Mouse (Mus musculus): ENCODE measurements at regions not wholly inside any gene's neighbourhood (a gene's known extent, or its start where the extent isn't known, plus 50 kb on each side); places are given as distances from the start of the nearest gene placed in this dataset.
A peak's percentile ranks its signal among the peaks of the same experiment; 100 is the strongest.

DNA sequence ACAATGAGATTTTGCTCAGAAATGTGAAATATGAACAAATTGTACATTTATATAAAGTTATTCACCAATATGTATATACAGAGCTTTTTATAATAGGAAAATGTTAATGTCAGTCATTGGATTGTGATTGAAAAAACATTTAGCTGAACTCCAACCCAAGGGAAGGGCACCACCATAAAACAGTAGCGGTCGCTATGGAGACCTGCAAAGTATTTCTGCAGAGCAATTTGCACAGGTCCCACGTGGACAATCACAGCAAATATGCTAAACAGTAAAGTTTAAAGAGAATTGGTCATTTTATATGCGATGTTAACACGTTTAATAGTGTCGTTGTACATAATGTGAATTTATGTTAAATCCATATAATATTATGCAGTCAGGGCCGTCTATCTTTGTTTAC, 117.8 kb upstream of the 1700066M21Rik start:
- intact Hi-C loops (cut with DNase I) = no loop called here
- DNase-seq (ENCODE audit: low spot score in 2 of 2) = no peak

DNA sequence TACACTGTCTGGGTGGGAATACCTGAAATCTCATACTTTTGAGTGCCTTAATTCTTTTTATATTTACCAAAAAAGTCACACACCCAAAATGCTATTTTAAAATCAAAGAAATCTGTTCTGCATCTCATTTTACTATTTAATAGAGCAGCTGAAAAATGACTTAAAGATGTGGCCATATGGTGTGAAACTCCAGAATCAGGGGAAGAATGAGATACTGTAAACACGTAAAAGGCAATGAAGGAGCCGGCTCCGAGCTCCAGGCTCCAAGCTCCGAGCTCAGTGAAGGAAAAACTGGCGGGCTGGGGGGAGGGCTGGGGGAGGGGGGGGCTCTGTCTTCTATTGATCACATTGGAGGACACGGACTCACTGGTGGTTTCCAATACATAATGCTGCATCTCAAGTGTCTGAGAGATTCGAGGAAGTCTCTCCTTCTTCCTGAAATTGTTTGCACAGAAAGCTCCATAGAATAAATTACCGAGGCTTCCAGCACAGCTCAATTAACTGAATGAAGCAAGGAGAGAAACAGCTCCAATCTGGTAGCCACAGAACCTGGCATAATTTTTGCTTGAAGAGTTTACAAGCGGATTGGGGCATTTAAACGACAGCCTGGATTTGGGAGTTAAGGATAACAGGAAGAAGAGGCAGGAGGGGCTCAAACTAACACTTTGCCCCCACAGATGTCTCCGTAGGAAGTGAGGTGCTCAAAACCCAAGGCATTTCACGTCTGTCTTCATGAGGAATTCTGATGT, 112.2 kb upstream of the 1700066M21Rik start:
- intact Hi-C loops (cut with DNase I) = loop anchor here (5.0 kb wide), 3 partner anchors 48 to 1378 kb away; partner anchors contain the start of gene Satb2
- DNase-seq (ENCODE audit: low spot score in 2 of 2) = peak in 1 of 2 experiments; percentile 21

DNA sequence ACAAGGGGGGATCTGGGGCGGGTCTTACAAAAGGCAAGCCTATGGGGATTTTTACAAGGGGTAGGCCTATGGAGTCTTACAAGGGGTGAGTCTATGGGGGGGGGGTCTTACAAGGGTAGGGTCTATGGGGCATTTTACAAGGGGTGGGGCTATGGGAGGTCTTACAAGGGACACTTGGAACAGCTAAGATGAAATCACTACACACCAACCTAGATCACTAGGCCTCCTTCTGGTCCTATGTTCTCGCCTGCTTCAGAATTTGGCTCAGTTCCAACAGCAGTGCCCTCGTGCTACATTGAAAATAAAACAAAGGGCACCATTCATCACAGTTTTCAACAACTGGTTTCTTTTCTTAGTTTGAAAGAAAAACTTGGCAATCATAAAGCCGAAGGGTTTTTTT, 110.7 kb upstream of the 1700066M21Rik start:
- intact Hi-C loops (cut with DNase I) = loop anchor here (5.0 kb wide), 3 partner anchors 49 to 1379 kb away; partner anchors contain the start of gene Satb2
- DNase-seq (ENCODE audit: low spot score in 2 of 2) = no peak

DNA sequence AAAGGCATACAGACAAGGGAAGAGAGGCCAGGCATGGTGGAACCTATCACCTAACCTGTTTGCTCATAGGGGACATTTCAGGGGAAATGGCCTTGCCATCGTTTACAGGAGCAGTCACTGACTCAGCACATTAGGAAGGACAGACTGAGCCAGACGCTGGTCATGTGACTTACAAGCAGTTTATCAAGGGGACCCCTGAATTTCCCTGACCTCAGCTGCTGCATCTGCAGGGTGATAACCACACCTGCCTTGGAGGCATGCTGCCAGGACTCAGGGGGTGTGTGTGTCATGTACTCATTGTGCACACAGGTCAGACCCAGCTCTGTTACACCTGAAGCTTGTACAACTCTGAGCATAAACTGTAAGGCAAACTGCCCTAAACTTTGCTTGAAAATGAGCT, 109.6 kb upstream of the 1700066M21Rik start:
- DNase-seq (ENCODE audit: low spot score in 2 of 2) = no peak

DNA sequence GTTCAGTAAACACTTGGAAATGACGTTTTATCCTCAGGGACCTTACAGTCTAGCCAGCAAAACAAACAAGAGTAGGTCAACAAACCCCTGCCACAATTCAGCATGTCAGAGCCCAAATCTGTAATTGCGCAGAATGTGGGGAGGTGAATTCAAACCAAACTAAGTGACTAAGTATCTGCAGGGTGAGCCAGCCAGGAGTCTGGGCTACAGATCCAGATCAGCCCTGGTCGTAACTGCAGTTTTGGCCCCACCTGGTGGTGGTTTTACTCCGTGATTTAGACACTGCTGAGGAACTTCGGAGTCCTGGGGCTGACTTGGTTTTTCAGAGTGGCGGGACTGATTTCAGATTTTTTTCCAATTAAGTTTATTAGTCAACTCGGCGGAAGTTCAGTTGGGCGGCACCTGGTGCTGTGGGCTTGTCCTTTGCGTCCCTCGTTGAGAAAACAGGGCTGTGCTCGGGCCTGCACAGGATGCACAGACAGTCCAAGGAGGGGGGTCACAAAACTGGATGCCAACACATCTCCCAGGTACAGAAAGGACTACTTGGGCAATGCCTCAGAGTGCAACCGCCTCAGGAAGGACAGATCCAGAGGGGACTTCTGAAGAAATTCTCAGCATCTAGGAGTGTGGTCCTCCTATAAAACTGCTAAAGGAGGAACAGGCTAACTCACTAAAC, 107.6 kb upstream of the 1700066M21Rik start:
- intact Hi-C loops (cut with DNase I) = loop anchor here (2.0 to 5.0 kb wide), 4 partner anchors 53 to 1383 kb away; partner anchors contain the start of gene Satb2

More for the DNA sequence above, 109.6 kb upstream of the 1700066M21Rik start:
- intact Hi-C loops (cut with DNase I) = loop anchor here (2.0 to 5.0 kb wide), 4 partner anchors 51 to 1381 kb away; partner anchors contain the start of gene Satb2

DNA sequence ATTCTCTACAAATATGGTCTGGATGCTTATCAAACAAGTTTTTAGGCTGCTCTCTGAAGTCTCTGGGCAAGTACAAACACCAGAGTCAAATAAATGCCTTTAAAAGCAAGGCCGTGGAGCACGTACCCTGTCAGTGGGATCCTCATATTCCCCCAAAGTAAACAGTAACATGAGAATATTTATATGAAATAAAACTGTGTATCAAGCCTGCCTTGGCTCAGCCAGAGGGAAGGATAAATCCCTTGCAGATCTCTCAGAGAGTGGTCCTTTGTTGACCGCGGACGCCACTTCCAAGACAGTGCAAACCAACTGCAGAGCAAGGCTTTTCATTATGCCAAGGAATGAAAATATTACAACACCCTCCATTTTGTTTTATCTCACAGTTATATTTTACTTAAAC, 104.8 kb upstream of the 1700066M21Rik start:
- intact Hi-C loops (cut with DNase I) = no loop called here
- no peak for DNase-seq (ENCODE audit: low spot score in 2 of 2)

More for the DNA sequence above, 107.6 kb upstream of the 1700066M21Rik start:
- peak; percentile 81 to 86 for DNase-seq (ENCODE audit: low spot score in 2 of 2)

DNA sequence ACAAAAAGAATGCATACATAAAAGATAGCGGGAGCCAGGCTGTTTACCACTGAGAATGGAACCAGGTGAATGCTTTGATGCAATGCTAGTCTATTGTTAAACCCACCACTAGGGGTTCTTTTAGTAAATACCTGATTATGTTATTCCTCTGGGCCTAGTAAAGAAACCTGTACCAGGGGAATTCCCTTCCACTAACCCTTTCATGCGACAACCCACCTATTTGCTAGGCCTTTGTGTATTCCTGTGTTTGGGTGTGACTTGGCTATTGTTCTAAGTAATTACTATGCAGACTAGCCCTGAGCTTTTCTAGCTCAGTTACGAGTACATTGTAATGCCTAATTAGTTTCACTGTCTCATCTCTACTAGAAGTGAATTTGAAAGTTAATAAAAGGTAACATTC, 95.9 kb upstream of the 1700066M21Rik start:
- intact Hi-C loops (cut with DNase I) = no loop called here

DNA sequence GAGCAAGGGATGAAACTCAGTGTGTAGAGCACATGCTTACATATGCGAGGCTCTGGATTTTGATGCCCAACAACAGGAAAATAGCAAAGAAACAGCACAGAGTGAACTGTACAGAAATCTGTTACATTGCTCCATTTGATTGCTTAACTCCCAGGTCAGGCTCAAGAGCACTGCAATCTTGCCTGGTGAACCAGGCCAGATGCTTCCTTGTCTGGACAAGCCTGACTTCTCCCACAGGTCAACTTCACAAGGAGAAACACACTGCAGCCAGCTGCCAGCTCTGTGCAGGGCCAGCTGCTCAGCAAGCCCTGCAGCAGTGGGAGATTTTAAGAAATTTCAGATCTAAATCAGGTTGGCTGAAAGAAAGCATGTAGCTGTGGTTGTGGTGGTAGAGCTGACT, 81.2 kb upstream of the 1700066M21Rik start:
- intact Hi-C loops (cut with DNase I) = no loop called here
- no peak for DNase-seq (ENCODE audit: low spot score in 2 of 2)

More for the DNA sequence above, 95.9 kb upstream of the 1700066M21Rik start:
- no peak for DNase-seq (ENCODE audit: low spot score in 2 of 2)

DNA sequence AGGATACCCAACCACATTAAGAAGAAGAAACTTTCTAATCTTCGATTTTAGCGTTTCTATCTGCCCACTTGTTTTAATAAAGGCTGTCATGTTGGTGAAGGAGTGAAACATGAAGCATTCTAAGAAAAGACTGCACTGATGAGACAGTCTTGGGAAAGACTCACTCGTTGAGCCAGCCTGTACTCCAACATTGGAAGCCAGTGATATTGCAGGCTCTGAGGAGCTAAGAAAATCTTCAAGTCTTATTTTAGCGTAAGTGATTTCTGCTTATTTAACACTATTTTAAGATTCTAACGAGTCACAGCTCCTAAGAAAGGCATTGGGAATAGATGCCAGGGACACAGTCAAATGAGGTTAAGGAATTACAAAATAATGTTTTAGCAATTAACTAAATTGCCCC, 78.9 kb upstream of the 1700066M21Rik start:
- intact Hi-C loops (cut with DNase I) = no loop called here
- peak; percentile 27 to 34 for DNase-seq (ENCODE audit: low spot score in 2 of 2)

DNA sequence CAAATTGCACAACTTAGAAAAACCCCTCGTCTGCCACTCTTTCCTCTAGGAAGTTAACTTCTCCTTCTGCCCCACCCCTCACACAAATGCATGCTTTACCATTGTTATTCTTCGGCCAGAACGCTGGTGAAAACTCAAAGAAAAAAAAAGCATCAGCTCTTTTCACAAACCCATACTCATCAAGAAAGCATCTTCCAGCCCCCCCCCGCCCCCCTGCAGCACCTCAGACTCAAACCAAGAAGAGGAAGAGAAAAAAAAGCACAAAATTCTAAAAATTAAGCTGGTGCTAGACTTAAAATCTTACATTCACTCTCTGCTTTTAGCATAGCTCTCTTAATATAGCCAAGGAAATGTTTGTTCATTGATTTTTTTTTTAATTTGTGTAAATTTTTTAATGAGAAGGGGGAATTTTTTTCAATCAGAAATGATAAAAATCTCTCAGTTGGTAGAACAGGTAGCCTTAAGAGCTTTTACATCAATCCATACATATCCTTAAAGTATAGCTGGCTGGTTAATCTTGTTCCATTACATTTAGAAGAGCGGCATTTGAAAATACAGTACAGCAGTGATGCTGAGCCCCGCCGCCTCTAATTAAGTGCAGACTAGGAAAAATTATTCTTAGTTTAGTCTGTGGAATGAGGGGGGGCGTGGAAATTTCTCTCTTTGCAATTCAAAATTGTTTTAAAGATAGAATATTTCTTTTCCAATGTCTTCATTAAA, 76.0 kb upstream of the 1700066M21Rik start:
- no peak for DNase-seq (ENCODE audit: low spot score in 2 of 2)
- intact Hi-C loops (cut with DNase I) = no loop called here

DNA sequence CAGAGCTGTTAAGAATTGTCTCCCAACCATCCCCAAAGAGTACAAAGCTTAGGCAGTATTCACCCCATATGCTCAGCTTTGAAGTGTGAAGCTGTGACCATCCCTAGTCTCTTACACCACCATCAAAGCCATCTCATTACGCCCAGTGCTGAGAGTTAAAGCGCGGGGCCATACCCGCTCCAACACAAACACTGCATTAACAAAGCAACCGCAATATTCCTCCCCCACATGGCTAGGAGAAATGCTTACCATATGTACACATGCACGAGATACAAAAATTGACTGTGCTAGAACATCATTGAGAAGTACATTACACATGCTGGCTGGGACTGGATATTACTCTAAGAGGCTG, 75.5 kb upstream of the 1700066M21Rik start:
- intact Hi-C loops (cut with DNase I) = no loop called here
- peak; percentile 24 to 41 for DNase-seq (ENCODE audit: low spot score in 2 of 2)

DNA sequence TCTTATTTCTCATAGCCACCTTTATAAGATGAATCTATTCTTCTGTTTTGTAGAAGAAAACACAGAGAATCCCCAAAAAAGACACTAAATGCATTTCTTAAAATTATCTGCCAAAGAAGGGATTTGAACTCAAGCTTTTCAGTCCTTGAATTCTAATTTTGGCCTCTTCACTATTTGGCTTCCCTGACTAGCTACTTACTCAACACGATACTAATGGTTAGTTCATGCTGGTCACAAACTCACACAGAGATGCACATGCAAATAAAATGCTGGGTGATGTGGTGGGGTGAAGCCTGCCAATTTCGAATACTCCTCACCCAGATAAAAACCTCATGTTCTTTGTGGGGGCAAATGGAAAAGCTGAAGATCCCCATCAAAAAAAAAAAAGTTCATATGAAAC, 72.7 kb upstream of the 1700066M21Rik start:
- intact Hi-C loops (cut with DNase I) = no loop called here

DNA sequence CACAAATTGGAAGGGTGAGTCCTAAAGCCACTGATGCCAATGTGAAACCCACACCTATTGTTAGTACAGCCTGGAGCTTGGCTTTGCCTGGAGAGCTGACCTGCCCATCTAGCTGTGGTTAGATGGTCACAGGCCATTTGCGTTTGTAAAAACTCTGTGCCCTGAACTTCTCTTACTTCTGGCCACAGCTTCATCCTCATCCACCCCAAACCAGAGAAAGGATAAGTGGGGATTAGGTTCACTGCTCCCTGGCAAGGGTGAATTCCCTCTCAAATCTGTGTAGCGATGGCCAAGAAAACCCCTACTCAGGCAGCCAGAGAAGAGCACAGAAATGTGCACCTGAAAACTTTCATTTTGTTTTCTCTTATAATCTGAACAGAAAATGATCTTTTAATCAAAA, 54.9 kb upstream of the 1700066M21Rik start:
- intact Hi-C loops (cut with DNase I) = no loop called here
- DNase-seq (ENCODE audit: low spot score in 2 of 2) = no peak

More for the DNA sequence above, 72.7 kb upstream of the 1700066M21Rik start:
- DNase-seq (ENCODE audit: low spot score in 2 of 2) = no peak

DNA sequence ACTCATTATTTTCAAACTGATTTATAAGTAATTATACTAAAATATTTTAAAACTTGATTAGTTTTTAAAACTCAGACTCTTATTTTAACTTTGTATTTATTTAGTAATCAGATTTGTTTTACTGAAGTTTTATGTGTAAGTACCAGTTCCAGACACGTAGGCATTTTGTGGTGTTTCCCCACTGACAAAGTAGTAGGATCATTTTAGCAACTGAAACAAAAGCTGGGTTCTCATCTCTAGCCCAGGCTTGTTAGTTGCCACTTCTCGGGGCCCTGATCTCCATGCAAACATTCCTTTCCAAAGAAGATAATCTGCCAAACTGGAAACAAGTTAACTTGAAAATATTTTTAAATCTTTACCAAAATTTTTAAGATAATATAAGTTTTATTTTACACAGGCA, 54.3 kb upstream of the 1700066M21Rik start:
- intact Hi-C loops (cut with DNase I) = no loop called here
- DNase-seq (ENCODE audit: low spot score in 2 of 2) = no peak

DNA sequence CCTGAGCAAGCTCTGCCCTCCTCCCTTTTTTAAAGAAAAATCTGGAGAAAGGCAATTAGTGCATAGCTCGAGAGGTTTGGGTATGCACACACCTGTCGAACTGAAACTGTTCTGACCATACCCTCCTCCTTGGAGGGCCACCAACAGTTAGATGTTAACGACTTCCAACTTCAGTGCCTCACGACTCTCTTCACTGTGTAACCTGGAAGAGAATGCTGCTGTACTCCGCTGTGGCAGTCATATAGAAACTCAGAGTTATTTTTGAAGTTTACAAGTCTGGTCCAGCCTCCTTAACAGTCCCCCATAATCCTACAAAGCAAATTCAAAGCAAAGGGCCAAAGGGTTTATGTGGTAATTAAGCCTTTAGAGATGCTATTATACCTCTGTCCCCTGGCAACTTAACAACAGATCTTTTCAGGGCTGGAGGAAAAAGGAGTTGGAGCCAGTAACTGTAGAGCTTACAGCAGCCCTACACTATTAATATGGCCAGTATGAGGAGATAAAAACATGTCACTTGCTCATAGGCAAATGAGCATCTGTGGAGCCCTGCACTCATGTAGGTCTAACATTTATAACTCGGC, 51.7 kb upstream of the 1700066M21Rik start:
- intact Hi-C loops (cut with DNase I) = no loop called here

More for the DNA sequence above, 51.7 kb upstream of the 1700066M21Rik start:
- no peak for DNase-seq (ENCODE audit: low spot score in 2 of 2)
